Mouse (Mus musculus) ES-Bruce4 (cell line): ENCODE measurements around the gene Ttc37.

Experiments
- CTCF ChIP-seq: IDR thresholded peaks from one replicate; pipeline ENCODE4 v1.8.1; 2011; ENCODE audit warnings: low read depth, low read length
- EP300 ChIP-seq: IDR thresholded peaks from 2 replicates; pipeline ENCODE4 v1.6.1; 2011; ENCODE audit warnings: low read depth, low read length; ENCODE audit not compliant: insufficient read depth
- POLR2A ChIP-seq: IDR thresholded peaks from one replicate; pipeline ENCODE4 v1.8.1; 2011; ENCODE audit warnings: low read length; ENCODE audit not compliant: insufficient read depth

GRCm38 (mm10) chr13:76174297-76174696 lies 75.8 kb downstream of the Ttc37 start:
- TF ChIP-seq POLR2A = no peak
- TF ChIP-seq CTCF = no peak
- TF ChIP-seq EP300 = no peak
